Mouse (Mus musculus) forebrain, embryonic 13.5 days (tissue): ENCODE results near the gene Dscam. TPM values are rescaled to one million over a fixed set of nuclear protein-coding genes. Genes with fewer than 3 reads are reported as not detected.

Source experiments
- ATAC-seq: fragments of 200-750 bp; cut with Nextera tagmentation; 2 replicates; pipeline ENCODE4 v1.8.0; 2017
- H3K27ac ChIP-seq: fragments of 300-500 bp; sonication (generic); 2 replicates; pipeline ENCODE4 v1.5.1; 2015; ENCODE audit warnings: inconsistent platforms, mild to moderate bottlenecking, moderate library complexity
- H3K27me3 ChIP-seq: fragments of 300-500 bp; sonication (generic); 2 replicates; pipeline ENCODE4 v1.6.1; 2015; ENCODE audit warnings: mild to moderate bottlenecking, inconsistent platforms
- H3K36me3 ChIP-seq: fragments of 300-500 bp; sonication (generic); 2 replicates; pipeline ENCODE4 v1.6.1; 2015; ENCODE audit warnings: mild to moderate bottlenecking, inconsistent platforms; ENCODE audit not compliant: poor library complexity, severe bottlenecking
- H3K4me1 ChIP-seq: fragments of 300-500 bp; sonication (generic); 2 replicates; pipeline ENCODE4 v1.6.1; 2015; ENCODE audit warnings: inconsistent platforms
- H3K4me2 ChIP-seq: fragments of 300-500 bp; sonication (generic); 2 replicates; pipeline ENCODE4 v1.6.1; 2015; ENCODE audit warnings: inconsistent platforms, mild to moderate bottlenecking, moderate library complexity
- H3K4me3 ChIP-seq: fragments of 300-500 bp; sonication (generic); 2 replicates; pipeline ENCODE4 v1.5.1; 2015; ENCODE audit warnings: mild to moderate bottlenecking, inconsistent platforms
- H3K9ac ChIP-seq: fragments of 300-500 bp; sonication (generic); 2 replicates; pipeline ENCODE4 v1.6.1; 2015; ENCODE audit warnings: mild to moderate bottlenecking, inconsistent platforms
- H3K9me3 ChIP-seq: fragments of 300-500 bp; sonication (generic); replicated peaks from 2 replicates; pipeline ENCODE4 v1.6.1; 2016; ENCODE audit warnings: inconsistent platforms
- WGBS: fragments of 180-500 bp; shearing (Covaris S2); methylation state at CpG from one replicate; pipeline ENCODE4 v1.1.7; 2015; 5-methylcytosine and 5-hydroxymethylcytosine counted together
- polyA plus RNA-seq: library from polyadenylated mRNA; unstranded; fragments of >200 nt; fragmentation: Nextera tagmentation; extraction: Ambion mirVana; gene quantifications from 2 replicates; pipeline ENCODE4 v1.2.1, GENCODE M21; 2015

The Dscam gene
- polyA plus RNA-seq, 1 experiment from 2014 or later, result 3.5 TPM

- Histone ChIP-seq H3K27me3 (no peaks in the 10 kb centered on the region), H3K36me3 (no peaks in the 10 kb centered on the region), H3K4me2 (no peak overlapping the region), H3K9ac (no peak overlapping the region), H3K4me3 (no peak overlapping the region), H3K27ac (0 out of 2 replicates have a peak overlapping the region, but pooled peaks have one; percentile 51), H3K4me1 (0 out of 2 replicates have a peak, but pooled peaks cover 5% of the 10 kb centered on the region), H3K9me3 (no peaks in the 10 kb centered on the region)
- WGBS, result 82% methylated on average over 7 of the region's 7 CpGs
- peak; percentile 85; the same call in 1 of the 2 replicates for ATAC-seq
Measured at GRCm38 (mm10) chr16:97061390-97061789, 109.2 kb downstream of the Dscam start.

GRCm38 (mm10) chr16:97060736-97061135 is 109.8 kb downstream of the Dscam start:
- Histone ChIP-seq H3K4me1 (0 out of 2 replicates have a peak, but pooled peaks cover 5% of the 10 kb centered on the region), H3K36me3 (no peaks in the 10 kb centered on the region), H3K27ac (0 out of 2 replicates have a peak overlapping the region, but pooled peaks have one; percentile 51), H3K4me3 (no peak overlapping the region), H3K9me3 (no peaks in the 10 kb centered on the region), H3K27me3 (no peaks in the 10 kb centered on the region), H3K4me2 (no peak overlapping the region), H3K9ac (no peak overlapping the region)
- ATAC-seq, result peak; percentile 42; the same call in 1 of the 2 replicates

- H3K9ac ChIP-seq, result no peak overlapping the region
- H3K4me3 ChIP-seq, result no peak overlapping the region
- no peaks in the 10 kb centered on the region for H3K36me3 ChIP-seq
- H3K27ac ChIP-seq, result peak overlapping the region; percentile 44; the same call in 1 of the 2 replicates
- H3K27me3 ChIP-seq, result no peaks in the 10 kb centered on the region
- WGBS, result 65% methylated on average over 4 of the region's 4 CpGs
- H3K9me3 ChIP-seq, result no peaks in the 10 kb centered on the region
- H3K4me2 ChIP-seq, result no peak overlapping the region
- no peak; the same call in 1 of the 2 replicates for ATAC-seq
- H3K4me1 ChIP-seq, result 0 out of 2 replicates have a peak, but pooled peaks cover 5% of the 10 kb centered on the region
Measured at GRCm38 (mm10) chr16:97060276-97060675, 110.3 kb downstream of the Dscam start.

- ATAC-seq, result no peak
- Histone ChIP-seq H3K36me3 (no peaks in the 10 kb centered on the region), H3K4me3 (no peak overlapping the region), H3K27ac (no peak overlapping the region), H3K9me3 (no peaks in the 10 kb centered on the region), H3K9ac (no peak overlapping the region), H3K4me1 (0 out of 2 replicates have a peak, but pooled peaks cover 6% of the 10 kb centered on the region), H3K4me2 (no peak overlapping the region), H3K27me3 (no peaks in the 10 kb centered on the region)
- 64% methylated on average over 4 of the region's 4 CpGs for WGBS
Measured at GRCm38 (mm10) chr16:97035271-97035670, 135.3 kb downstream of the Dscam start.

GRCm38 (mm10) chr16:97033540-97034058 is 137.0 kb downstream of the Dscam start:
- Histone ChIP-seq H3K9me3 (no peaks in the 10 kb centered on the region), H3K4me1 (0 out of 2 replicates have a peak, but pooled peaks cover 6% of the 10 kb centered on the region), H3K27ac (no peak overlapping the region), H3K27me3 (no peaks in the 10 kb centered on the region), H3K36me3 (no peaks in the 10 kb centered on the region), H3K4me2 (no peak overlapping the region), H3K4me3 (no peak overlapping the region), H3K9ac (no peak overlapping the region)
- whole genome bisulfite sequencing, result 84% methylated on average over 3 of the region's 3 CpGs
- ATAC-seq, result no peak

- Histone ChIP-seq H3K27me3 (no peaks in the 10 kb centered on the region), H3K4me3 (no peak overlapping the region), H3K36me3 (no peaks in the 10 kb centered on the region), H3K4me2 (no peak overlapping the region), H3K9ac (no peak overlapping the region), H3K4me1 (peaks cover 4% of the 10 kb centered on the region; the same call in 1 of the 2 replicates), H3K9me3 (no peaks in the 10 kb centered on the region), H3K27ac (peak overlapping the region; percentile 28; the same call in 1 of the 2 replicates)
- no peak for ATAC-seq
- WGBS, result 42% methylated on average over 1 of the region's 1 CpGs
Measured at GRCm38 (mm10) chr16:97027701-97028100, 142.9 kb downstream of the Dscam start.

- no peak overlapping the region for H3K27ac ChIP-seq
- no peak overlapping the region for H3K9ac ChIP-seq
- no peaks in the 10 kb centered on the region for H3K36me3 ChIP-seq
- no peak overlapping the region for H3K4me2 ChIP-seq
- WGBS, result 90% methylated on average over 5 of the region's 5 CpGs
- peaks cover 4% of the 10 kb centered on the region; the same call in 1 of the 2 replicates for H3K4me1 ChIP-seq
- no peak for ATAC-seq
- no peaks in the 10 kb centered on the region for H3K27me3 ChIP-seq
- H3K4me3 ChIP-seq, result no peak overlapping the region
- no peaks in the 10 kb centered on the region for H3K9me3 ChIP-seq
Measured at GRCm38 (mm10) chr16:97026803-97027202, 143.7 kb downstream of the Dscam start.

- Histone ChIP-seq H3K4me2 (no peak overlapping the region), H3K4me3 (no peak overlapping the region), H3K36me3 (no peaks in the 10 kb centered on the region), H3K9me3 (no peaks in the 10 kb centered on the region), H3K27me3 (no peaks in the 10 kb centered on the region), H3K4me1 (peaks cover 4% of the 10 kb centered on the region; the same call in 1 of the 2 replicates), H3K9ac (no peak overlapping the region), H3K27ac (peak overlapping the region; percentile 48)
- 36% methylated on average over 4 of the region's 4 CpGs for WGBS
- peak; percentile 82 for ATAC-seq
Measured at GRCm38 (mm10) chr16:97024406-97024805, 146.1 kb downstream of the Dscam start.

- H3K36me3 ChIP-seq, result no peaks in the 10 kb centered on the region
- WGBS, result 85% methylated on average over 6 of the region's 6 CpGs
- no peak overlapping the region for H3K4me2 ChIP-seq
- no peak for ATAC-seq
- H3K4me1 ChIP-seq, result peaks cover 7% of the 10 kb centered on the region; the same call in 1 of the 2 replicates
- no peak overlapping the region for H3K4me3 ChIP-seq
- no peak overlapping the region for H3K9ac ChIP-seq
- no peaks in the 10 kb centered on the region for H3K9me3 ChIP-seq
- no peak overlapping the region for H3K27ac ChIP-seq
- H3K27me3 ChIP-seq, result no peaks in the 10 kb centered on the region
Measured at GRCm38 (mm10) chr16:97021496-97021895, 149.1 kb downstream of the Dscam start.

- no peak for ATAC-seq
- no peak overlapping the region for H3K4me3 ChIP-seq
- H3K27me3 ChIP-seq, result no peaks in the 10 kb centered on the region
- H3K9me3 ChIP-seq, result no peaks in the 10 kb centered on the region
- no peak overlapping the region for H3K4me2 ChIP-seq
- no peak overlapping the region for H3K9ac ChIP-seq
- H3K36me3 ChIP-seq, result no peaks in the 10 kb centered on the region
- 40% methylated on average over 5 of the region's 5 CpGs for WGBS
- peaks cover 7% of the 10 kb centered on the region; the same call in 1 of the 2 replicates for H3K4me1 ChIP-seq
- H3K27ac ChIP-seq, result peak overlapping the region; percentile 33; the same call in 1 of the 2 replicates
Measured at GRCm38 (mm10) chr16:97018304-97018703, 152.2 kb downstream of the Dscam start.

GRCm38 (mm10) chr16:97017171-97017738 is 153.3 kb downstream of the Dscam start:
- Histone ChIP-seq H3K36me3 (no peaks in the 10 kb centered on the region), H3K4me1 (peaks cover 7% of the 10 kb centered on the region; the same call in 1 of the 2 replicates), H3K4me3 (no peak overlapping the region), H3K9ac (no peak overlapping the region), H3K27me3 (no peaks in the 10 kb centered on the region), H3K27ac (no peak overlapping the region), H3K4me2 (no peak overlapping the region), H3K9me3 (no peaks in the 10 kb centered on the region)
- peak; percentile 65; the same call in 1 of the 2 replicates for ATAC-seq
- 82% methylated on average over 3 of the region's 3 CpGs for WGBS

- H3K4me3 ChIP-seq, result no peak overlapping the region
- no peaks in the 10 kb centered on the region for H3K36me3 ChIP-seq
- H3K4me1 ChIP-seq, result peaks cover 7% of the 10 kb centered on the region; the same call in 1 of the 2 replicates
- no peak overlapping the region for H3K9ac ChIP-seq
- ATAC-seq, result no peak
- H3K4me2 ChIP-seq, result no peak overlapping the region
- WGBS, result 92% methylated on average over 2 of the region's 2 CpGs
- no peaks in the 10 kb centered on the region for H3K9me3 ChIP-seq
- H3K27ac ChIP-seq, result no peak overlapping the region
- no peaks in the 10 kb centered on the region for H3K27me3 ChIP-seq
Measured at GRCm38 (mm10) chr16:97016244-97016850, 154.2 kb downstream of the Dscam start.
